Mouse (Mus musculus) hindbrain, postnatal 0 days (tissue): ENCODE measurements around the gene Adcy5. TPM values are rescaled to one million over a fixed set of nuclear protein-coding genes. Genes with fewer than 3 reads are reported as not detected.
A peak's percentile ranks its signal among the peaks of the same experiment; 100 is the strongest.

Experiments used
- ATAC-seq: fragments of 200-750 bp; cut with Nextera tagmentation; 2 replicates; pipeline ENCODE4 v1.8.0; 2017; ENCODE audit warnings: mild to moderate bottlenecking, moderate TSS enrichment, moderate library complexity
- DNase-seq: peaks from one replicate; pipeline ENCODE4 v3.0.0-alpha.2; 2015; ENCODE audit warnings: low spot score
- H3K27ac ChIP-seq: fragments of 300-500 bp; sonication (generic); 2 replicates; pipeline ENCODE4 v1.5.1; 2014; ENCODE audit warnings: mild to moderate bottlenecking
- H3K27me3 ChIP-seq: fragments of 300-500 bp; sonication (generic); 2 replicates; pipeline ENCODE4 v1.6.1; 2014; ENCODE audit warnings: low read length, mixed read lengths; ENCODE audit not compliant: insufficient read depth
- H3K36me3 ChIP-seq: fragments of 300-500 bp; sonication (generic); 2 replicates; pipeline ENCODE4 v1.6.1; 2014; ENCODE audit warnings: low read length, mixed read lengths; ENCODE audit not compliant: insufficient read depth
- H3K4me1 ChIP-seq: fragments of 300-500 bp; sonication (generic); 2 replicates; pipeline ENCODE4 v1.6.1; 2014; ENCODE audit warnings: antibody characterized with exemption, low read length, mixed read lengths; ENCODE audit not compliant: insufficient read depth
- H3K4me2 ChIP-seq: fragments of 300-500 bp; sonication (generic); 2 replicates; pipeline ENCODE4 v1.6.1; 2014; ENCODE audit warnings: low read depth, mild to moderate bottlenecking, low read length, moderate library complexity, mixed read lengths
- H3K4me3 ChIP-seq: fragments of 300-500 bp; sonication (generic); 2 replicates; pipeline ENCODE4 v1.5.1; 2014; ENCODE audit warnings: low read length
- H3K9ac ChIP-seq: fragments of 300-500 bp; sonication (generic); replicated peaks from 2 replicates; pipeline ENCODE4 v1.6.1; 2014; ENCODE audit warnings: mild to moderate bottlenecking, low read length, moderate library complexity, mixed read lengths
- H3K9me3 ChIP-seq: fragments of 300-500 bp; sonication (generic); 2 replicates; pipeline ENCODE4 v1.6.1; 2016; ENCODE audit warnings: low read length, mixed read lengths
- CTCF ChIP-seq: IDR thresholded peaks from 2 replicates; pipeline ENCODE4 v1.5.1; 2016; ENCODE audit warnings: antibody characterized with exemption, control low read depth, low read depth
- WGBS: fragments of 180-500 bp; shearing (Covaris S2); extraction: QIAGEN DNeasy Blood & Tissue Kit; methylation state at CpG from one replicate; pipeline ENCODE4 v1.1.7; 2014; 5-methylcytosine and 5-hydroxymethylcytosine counted together
- polyA plus RNA-seq: library from polyadenylated mRNA; unstranded; fragments of >200 nt; fragmentation: Nextera tagmentation; extraction: Ambion mirVana; gene quantifications from 2 replicates; pipeline ENCODE4 v1.2.1, GENCODE M21; 2015
- total RNA-seq: library from RNA; depleted of rRNA; stranded (reverse); fragments of >200 nt; gene quantifications from 2 replicates; pipeline ENCODE4 v1.2.3, GENCODE M21; 2014

Gene Adcy5
- total and polyA plus RNA-seq, 2 experiments from 2014 or later, result 6.3 to 85.5 TPM

DNA sequence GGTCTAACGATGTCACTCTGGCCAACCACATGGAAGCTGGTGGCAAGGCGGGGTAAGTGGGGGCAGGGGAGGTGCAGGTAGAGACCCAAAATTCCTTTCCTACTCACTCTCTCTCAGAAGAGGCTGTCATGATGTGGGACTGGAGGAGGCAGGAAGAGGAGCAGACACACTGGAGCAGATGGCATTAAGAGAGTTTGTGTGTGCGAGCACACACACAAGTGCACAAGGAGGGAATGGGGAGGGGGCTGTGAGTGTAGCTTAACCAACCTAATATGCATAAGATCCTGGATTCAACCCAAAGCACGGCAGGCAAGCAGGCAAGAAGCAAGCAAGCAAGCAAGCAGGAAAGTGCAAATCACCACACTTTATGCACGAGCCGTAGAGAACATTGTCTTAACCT, 116.3 kb downstream of the Adcy5 start:
- DNase-seq (no peak), ATAC-seq (0 out of 2 replicates have a peak, but pooled peaks have one; percentile 6)
- 63% methylated on average over 6 of the region's 6 CpGs for WGBS

DNA sequence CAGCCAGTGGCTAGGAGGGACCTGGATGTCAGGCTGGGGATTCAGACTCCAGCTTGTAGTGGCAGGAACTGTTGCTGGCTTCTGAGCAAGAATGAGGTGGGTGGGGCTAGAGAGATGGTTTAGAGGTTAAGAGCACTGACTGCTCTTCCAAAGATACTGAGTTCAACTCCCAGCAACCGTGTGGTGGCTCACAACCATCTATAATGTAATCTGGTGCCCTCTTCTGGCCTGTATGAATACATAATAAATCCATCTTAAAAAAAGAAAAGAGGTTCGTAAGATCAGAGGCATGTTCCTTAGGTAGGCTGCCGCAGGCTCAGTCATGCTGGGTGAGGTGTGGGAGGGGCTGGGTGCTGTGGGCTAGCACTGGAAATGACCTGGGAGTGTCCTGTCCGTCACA, 116.9 kb downstream of the Adcy5 start:
- no peak overlapping the region for H3K4me2 ChIP-seq
- H3K9ac ChIP-seq, result no peak overlapping the region
- no peak overlapping the region for H3K27ac ChIP-seq
- no peak for ATAC-seq
- H3K9me3 ChIP-seq, result no peaks in the 10 kb centered on the region
- no peak overlapping the region for H3K4me3 ChIP-seq
- TF ChIP-seq CTCF, result peak; percentile 52
- peaks cover 6% of the 10 kb centered on the region for H3K36me3 ChIP-seq
- no peaks in the 10 kb centered on the region; the same call in 1 of the 2 replicates for H3K4me1 ChIP-seq
- 44% methylated on average over 4 of the region's 4 CpGs for WGBS
- peak; percentile 46 for DNase-seq
- H3K27me3 ChIP-seq, result no peaks in the 10 kb centered on the region

More for the DNA sequence above, 116.3 kb downstream of the Adcy5 start:
- Histone ChIP-seq H3K4me2 (no peak overlapping the region), H3K9ac (no peak overlapping the region), H3K27ac (no peak overlapping the region), H3K27me3 (no peaks in the 10 kb centered on the region), H3K9me3 (no peaks in the 10 kb centered on the region), H3K4me3 (no peak overlapping the region), H3K36me3 (peaks cover 6% of the 10 kb centered on the region), H3K4me1 (no peaks in the 10 kb centered on the region)
- no peak for TF ChIP-seq CTCF

DNA sequence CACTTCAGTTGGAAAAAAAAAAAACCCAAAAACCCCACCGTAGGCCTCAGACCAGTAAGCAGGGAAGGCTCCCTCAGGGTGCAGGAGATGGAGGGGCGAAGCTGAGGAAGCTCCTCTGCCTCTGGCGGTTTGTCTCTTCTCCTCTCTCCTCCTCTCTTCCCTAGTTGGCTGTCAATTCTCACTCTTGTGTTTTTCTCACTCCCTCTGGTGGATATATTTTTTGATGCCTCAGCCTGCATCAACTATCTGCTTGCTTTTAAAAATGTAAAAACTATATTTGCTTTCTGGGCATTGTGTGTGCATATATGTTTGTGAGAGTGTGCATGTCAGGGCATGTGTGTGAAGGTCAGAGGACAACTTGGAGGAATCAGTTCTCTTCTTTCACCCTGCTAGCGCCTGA, 117.7 kb downstream of the Adcy5 start:
- H3K4me1 ChIP-seq, result no peaks in the 10 kb centered on the region; the same call in 1 of the 2 replicates
- H3K4me2 ChIP-seq, result no peak overlapping the region
- no peaks in the 10 kb centered on the region for H3K9me3 ChIP-seq
- DNase-seq (peak; percentile 34), ATAC-seq (no peak)
- H3K4me3 ChIP-seq, result no peak overlapping the region
- 44% methylated on average over 4 of the region's 4 CpGs for WGBS
- H3K36me3 ChIP-seq, result peaks cover 6% of the 10 kb centered on the region
- no peaks in the 10 kb centered on the region for H3K27me3 ChIP-seq
- peak; percentile 56 for TF ChIP-seq CTCF
- no peak overlapping the region for H3K27ac ChIP-seq
- H3K9ac ChIP-seq, result no peak overlapping the region

DNA sequence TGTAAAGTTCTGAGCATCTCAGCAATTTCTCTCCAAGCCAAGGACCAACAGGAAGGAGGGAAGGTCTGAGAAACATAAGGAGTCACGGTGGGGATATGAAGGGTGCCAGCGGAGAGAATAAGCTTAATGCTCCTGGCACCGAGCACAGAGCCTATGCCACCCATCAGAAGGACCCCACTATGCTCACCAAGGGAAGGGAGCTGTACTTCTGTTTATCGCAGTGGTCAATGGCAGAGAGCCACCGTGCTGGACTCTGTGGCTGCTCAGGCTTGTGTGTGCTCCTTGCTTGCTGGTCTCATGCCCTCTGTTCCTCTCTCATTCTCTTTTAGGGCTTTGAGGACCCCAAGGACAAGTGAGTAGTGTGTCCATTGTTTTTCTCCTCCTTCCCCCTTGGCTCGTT, 123.5 kb downstream of the Adcy5 start:
- H3K36me3 ChIP-seq, result peaks cover 16% of the 10 kb centered on the region
- H3K4me1 ChIP-seq, result no peaks in the 10 kb centered on the region; the same call in 1 of the 2 replicates
- no peak for DNase-seq
- no peaks in the 10 kb centered on the region for H3K9me3 ChIP-seq
- H3K9ac ChIP-seq, result no peak overlapping the region
- no peaks in the 10 kb centered on the region for H3K27me3 ChIP-seq
- H3K4me2 ChIP-seq, result no peak overlapping the region
- TF ChIP-seq CTCF, result no peak
- ATAC-seq, result no peak
- no peak overlapping the region for H3K27ac ChIP-seq
- H3K4me3 ChIP-seq, result no peak overlapping the region
- WGBS, result 77% methylated on average over 6 of the region's 6 CpGs

DNA sequence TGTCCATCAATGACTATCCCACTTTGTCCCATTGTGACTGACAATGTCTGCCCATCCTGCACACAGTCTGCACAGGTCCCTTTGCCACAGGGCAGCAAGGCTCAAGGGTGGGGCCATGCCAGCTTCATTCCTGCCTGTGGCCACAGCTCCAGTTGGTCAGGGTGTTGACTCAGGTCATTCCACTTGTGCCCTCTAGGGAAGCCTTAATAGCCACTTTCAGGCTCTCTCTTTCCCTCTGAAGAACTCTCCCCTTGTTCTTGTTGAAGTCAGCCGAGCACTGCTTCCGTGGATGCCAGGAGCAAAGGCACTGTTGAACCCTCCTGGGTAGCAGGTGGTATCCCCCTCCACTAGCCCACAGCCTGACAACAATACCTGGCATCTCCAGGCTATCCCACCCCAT, 127.8 kb downstream of the Adcy5 start:
- Histone ChIP-seq H3K9ac (no peak overlapping the region), H3K4me2 (no peak overlapping the region), H3K4me3 (no peak overlapping the region), H3K27ac (no peak overlapping the region), H3K9me3 (no peaks in the 10 kb centered on the region), H3K27me3 (no peaks in the 10 kb centered on the region), H3K36me3 (peaks cover 15% of the 10 kb centered on the region), H3K4me1 (no peaks in the 10 kb centered on the region)
- ATAC-seq (no peak), DNase-seq (no peak)
- 85% methylated on average over 2 of the region's 2 CpGs for WGBS
- no peak for TF ChIP-seq CTCF

DNA sequence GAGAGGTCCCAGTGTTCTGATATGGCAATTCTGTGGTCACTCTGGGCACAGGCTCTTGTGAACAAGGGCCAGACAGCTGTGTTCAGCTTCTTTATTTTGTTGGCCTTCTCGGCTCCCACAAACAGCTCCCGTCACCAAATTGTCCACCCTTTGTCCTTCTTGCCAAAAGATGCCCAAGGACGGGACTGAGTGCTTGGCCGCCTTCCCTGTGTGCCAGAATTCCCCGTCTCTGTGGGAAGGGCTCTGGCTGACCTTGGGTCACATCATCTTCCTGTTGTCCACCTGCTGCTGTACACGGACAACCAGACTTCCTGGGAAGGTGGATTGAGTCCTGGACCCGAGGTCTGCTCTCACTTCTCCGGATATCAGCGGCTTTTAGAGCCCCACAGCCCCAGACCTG, 131.1 kb downstream of the Adcy5 start:
- Histone ChIP-seq H3K9me3 (no peaks in the 10 kb centered on the region), H3K4me1 (no peaks in the 10 kb centered on the region), H3K27ac (no peak overlapping the region), H3K4me3 (no peak overlapping the region), H3K27me3 (no peaks in the 10 kb centered on the region), H3K36me3 (peaks cover 9% of the 10 kb centered on the region), H3K9ac (no peak overlapping the region), H3K4me2 (no peak overlapping the region)
- ATAC-seq, result no peak
- DNase-seq, result no peak
- WGBS, result 64% methylated on average over 9 of the region's 9 CpGs
- TF ChIP-seq CTCF, result no peak

DNA sequence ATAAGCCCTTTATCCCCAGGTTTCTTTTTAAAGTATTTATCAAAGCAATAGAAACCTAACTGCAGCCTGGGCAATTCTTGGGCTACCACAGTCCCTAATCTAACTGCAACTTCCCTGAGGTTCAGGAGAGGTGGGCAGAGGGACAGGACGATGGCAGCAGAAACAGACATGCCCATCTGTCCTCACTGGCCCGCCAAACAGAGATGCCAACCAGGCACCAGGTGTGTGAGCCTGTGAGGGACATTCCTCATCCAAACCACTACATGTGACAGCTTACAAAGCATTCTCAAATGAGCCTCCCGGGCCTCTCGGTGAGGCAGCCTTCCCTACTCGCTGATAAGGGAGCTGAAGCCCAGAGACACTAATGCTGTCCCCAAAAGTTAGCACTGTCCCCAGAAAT, 132.6 kb downstream of the Adcy5 start:
- no peak overlapping the region for H3K27ac ChIP-seq
- DNase-seq (no peak), ATAC-seq (no peak)
- peaks cover 9% of the 10 kb centered on the region for H3K36me3 ChIP-seq
- no peaks in the 10 kb centered on the region for H3K27me3 ChIP-seq
- H3K4me2 ChIP-seq, result no peak overlapping the region
- no peaks in the 10 kb centered on the region for H3K9me3 ChIP-seq
- TF ChIP-seq CTCF, result no peak
- no peak overlapping the region for H3K9ac ChIP-seq
- WGBS, result 87% methylated on average over 5 of the region's 5 CpGs
- no peaks in the 10 kb centered on the region for H3K4me1 ChIP-seq
- no peak overlapping the region for H3K4me3 ChIP-seq
